Mouse (Mus musculus) adrenal gland, postnatal 25 days (tissue): Measurements from ENCODE around the gene Faf2. TPM values are rescaled to one million over a fixed set of nuclear protein-coding genes. Genes with fewer than 3 reads are reported as not detected.

ENCODE experiments used
- DNase-seq: peaks from one replicate; pipeline ENCODE4 v3.0.0; 2021; ENCODE audit warnings: mixed read lengths
- long read RNA-seq: library from polyadenylated mRNA; stranded (forward); transcript quantifications from one replicate; pipeline ENCODE4 v2.0.0, GENCODE M21; 2021
- total RNA-seq: library from RNA; stranded (reverse); gene quantifications from 2 replicates; pipeline ENCODE4 v1.2.3, GENCODE M21; 2021

Gene Faf2
- 67.6 and 84.9 TPM in 2 replicates for total RNA-seq
- long read RNA-seq, full-length matches to known transcripts: 34 of 54 reads
- long read RNA-seq, partial matches to known transcripts: 6 of 54 reads
- long read RNA-seq, other reads (novel, unspliced or antisense): 14 of 54 reads

DNA sequence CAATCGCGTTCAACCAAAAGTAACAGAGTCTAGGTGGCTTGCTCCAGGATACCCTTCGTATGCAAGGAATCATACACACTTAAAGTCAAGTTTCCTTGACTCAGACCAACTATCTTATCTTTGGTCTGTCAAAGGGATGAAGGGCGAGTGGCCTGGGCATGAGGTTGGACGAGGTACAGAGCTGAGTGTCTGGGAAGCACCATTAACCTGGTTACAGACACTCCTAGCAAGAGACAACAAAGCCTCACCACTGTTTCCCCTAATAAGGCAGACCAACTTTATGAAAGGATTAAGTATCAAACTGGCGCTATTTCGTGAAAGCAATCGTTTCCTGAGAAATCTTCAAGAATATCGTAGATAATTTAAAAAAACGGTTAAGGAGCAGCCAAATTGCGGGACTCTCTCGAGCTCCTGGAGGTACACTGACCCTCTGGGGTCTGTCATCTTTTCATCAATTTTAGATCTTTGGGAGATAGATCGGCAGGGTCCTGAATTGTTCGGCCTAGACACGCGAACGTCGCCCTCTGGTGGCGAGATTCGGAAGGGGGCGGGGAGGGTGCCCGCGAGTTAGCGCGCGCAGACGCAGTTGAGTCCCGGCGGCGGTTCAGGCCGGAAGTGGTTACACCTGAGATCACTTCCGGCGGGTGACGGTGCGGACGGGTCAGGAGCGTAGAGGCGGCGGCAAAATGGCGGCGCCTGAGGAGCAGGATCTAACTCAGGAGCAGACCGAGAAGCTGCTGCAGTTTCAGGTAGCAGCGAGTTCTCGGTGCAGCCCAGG, at the start of gene Faf2:
Gene Faf2, plus strand, starts transcription at position 630 of the 778 bp plus-strand sequence.
- DNase-seq: peak; percentile 99

DNA sequence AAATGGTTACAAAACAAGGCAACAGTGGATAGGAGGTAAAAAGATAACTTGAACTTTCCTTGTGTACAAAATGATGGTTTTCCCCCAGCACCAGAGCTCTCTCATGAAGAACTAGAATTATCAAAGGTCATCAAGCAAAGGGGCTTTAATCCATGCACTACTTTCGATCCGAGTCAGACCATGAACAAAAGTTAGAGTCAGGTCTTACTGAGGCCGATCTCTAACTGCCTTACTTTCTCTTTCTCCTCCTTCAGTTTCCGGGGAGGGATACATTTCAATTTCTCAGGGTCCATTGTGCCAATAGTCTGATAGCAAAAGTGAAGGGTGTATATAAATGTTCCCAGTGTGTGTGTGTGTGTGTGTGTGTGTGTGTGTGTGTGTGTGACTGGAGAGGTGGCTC, 49.0 kb upstream of the Faf2 start:
- no peak for DNase-seq

GRCm38 (mm10) chr13:54574854-54575481, 46.6 kb upstream of the Faf2 start, which contains the start of gene Arl10:
TSS of gene Arl10 (plus strand) at chr13:54575015.
- DNase-seq: peak; percentile 82

DNA sequence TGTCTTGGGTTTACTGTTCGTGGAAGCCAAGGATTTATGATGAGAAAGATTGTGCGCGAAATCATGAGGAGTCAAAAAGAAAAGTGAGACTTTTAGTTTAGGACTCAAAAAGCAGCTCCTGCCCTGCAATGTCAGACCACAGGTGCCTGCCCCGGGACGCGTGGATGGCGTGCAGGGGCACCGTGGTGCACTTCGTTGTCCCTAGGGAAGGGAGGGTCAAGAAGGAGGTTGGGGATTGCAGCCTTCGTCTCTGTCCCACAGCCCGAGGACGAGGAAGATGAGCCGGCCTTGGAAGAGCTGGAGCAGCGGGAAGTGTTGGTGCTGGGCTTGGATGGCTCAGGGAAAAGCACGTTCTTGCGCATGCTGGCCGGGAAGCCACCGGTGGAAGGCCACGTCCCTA, 46.1 kb upstream of the Faf2 start:
- no peak for DNase-seq

DNA sequence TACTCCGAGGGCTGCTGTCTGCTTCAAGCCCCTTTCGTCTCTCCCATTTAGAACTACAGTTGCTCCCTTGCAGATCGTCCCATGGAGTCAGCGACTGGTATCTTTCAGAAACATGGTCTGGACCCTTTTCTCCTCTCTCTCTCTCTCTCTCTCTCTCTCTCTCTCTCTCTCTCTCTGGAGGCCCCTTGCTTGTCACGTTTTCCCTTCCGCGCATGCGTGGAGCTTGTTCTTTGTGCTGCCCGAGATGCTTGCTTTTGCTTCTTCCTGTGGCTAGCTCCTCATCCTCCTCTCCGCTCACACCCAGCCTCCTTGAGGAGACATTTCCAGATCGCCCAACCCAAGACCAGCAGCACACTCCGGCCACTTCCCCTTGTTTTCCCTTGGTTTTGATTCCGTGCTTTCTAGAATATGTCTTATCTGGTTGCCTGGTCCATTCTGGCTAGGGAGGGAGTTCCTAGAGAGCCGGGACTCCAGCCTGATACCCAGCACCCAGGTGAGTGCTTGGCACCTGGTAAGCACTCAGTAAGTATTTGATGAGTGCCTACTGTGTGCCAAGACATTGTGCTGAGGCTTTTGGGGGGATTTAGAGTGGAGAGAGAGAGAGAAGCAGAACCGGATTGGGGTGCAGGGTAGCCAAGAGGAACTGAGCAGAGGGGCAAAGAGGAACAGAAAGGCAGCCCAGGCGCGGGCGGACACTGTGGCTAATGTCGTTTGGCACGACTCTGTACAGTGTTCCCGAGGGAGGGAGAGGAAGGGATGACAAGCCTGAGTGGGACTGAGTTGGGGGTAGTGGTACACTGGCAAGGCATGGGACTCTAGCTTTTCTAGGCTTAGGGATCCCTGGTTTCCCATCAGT, 43.7 kb upstream of the Faf2 start:
- no peak for DNase-seq

GRCm38 (mm10) chr13:54581385-54581784, 40.2 kb upstream of the Faf2 start:
- no peak for DNase-seq

- peak; percentile 38 for DNase-seq
These were observed 39.5 kb upstream of the Faf2 start for GRCm38 (mm10) chr13:54582126-54582525.

DNA sequence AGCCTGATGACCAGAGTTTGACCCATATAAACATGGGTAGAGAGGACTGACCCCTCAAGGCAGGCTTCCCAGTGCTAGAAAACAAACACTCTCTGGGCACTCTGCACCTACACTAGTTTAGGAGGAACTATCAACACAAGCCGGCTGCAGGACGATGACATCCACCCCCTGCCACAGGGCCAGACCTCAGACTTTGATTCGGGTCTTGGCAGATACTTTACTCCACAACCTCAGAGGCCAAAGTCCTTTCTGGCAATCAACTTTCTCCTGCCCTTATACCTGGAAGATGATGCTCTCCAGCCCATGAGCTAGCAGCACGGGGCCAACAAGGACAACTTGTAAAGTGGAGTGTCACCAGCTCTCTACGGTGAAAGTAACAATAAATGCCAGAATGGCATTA, 38.7 kb upstream of the Faf2 start:
- DNase-seq: no peak

- no peak for DNase-seq
These were observed 35.8 kb upstream of the Faf2 start for GRCm38 (mm10) chr13:54585831-54586230.

- no peak for DNase-seq
These were observed 32.1 kb upstream of the Faf2 start for GRCm38 (mm10) chr13:54589414-54589995.

- DNase-seq: peak; percentile 93
These were observed 31.3 kb upstream of the Faf2 start, which contains the start of the genes Nop16 and Higd2a for GRCm38 (mm10) chr13:54589996-54590951. TSS of gene Nop16 (minus strand) at chr13:54590090. TSS of gene Higd2a (plus strand) at chr13:54590207.

- DNase-seq: no peak
These were observed 29.7 kb upstream of the Faf2 start for GRCm38 (mm10) chr13:54591776-54592356.

DNA sequence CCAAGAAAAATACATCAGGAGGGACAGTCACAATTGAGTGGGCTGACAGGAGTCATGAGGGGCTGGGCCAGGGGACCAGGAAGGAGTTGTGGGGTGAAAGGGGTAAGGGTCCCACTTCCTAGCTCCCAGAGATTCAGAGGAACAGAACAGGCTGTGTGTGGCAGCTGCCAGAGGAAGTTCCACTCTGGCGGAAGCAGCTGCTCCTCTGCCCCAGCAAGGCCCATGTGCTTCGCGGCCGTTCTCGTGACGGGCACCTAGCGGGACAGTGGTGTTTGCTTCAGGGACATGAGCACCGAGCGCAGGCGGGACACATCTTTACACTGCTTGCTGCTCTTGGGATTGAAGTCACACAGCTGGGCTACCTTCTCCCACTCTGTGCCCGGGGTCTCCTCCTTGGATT, 28.0 kb upstream of the Faf2 start:
- no peak for DNase-seq

GRCm38 (mm10) chr13:54596107-54596690, 25.4 kb upstream of the Faf2 start:
- DNase-seq: no peak

DNA sequence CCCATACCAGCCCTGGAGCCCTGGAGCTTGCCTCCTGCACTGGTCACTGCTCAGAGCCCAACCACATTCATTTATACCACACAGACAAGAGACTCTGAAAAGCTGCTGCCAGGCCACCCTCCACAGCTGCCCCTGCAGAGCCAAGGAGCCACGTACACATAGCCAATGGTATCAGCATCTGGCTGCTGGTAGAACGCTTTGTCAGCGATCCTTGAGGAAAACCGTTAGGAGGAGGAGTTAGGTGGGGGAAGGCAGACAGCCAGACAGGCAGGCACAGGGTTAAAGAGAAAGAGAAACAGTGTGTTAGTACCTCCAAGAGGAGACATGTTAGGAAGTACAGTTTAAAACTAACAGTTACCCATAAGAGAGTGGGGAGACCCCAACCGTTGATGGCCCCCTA, 24.7 kb upstream of the Faf2 start:
- no peak for DNase-seq

- DNase-seq: no peak
These were observed 22.9 kb upstream of the Faf2 start for GRCm38 (mm10) chr13:54598622-54599143.

- DNase-seq: no peak
These were observed 18.9 kb upstream of the Faf2 start for GRCm38 (mm10) chr13:54602639-54603111.

DNA sequence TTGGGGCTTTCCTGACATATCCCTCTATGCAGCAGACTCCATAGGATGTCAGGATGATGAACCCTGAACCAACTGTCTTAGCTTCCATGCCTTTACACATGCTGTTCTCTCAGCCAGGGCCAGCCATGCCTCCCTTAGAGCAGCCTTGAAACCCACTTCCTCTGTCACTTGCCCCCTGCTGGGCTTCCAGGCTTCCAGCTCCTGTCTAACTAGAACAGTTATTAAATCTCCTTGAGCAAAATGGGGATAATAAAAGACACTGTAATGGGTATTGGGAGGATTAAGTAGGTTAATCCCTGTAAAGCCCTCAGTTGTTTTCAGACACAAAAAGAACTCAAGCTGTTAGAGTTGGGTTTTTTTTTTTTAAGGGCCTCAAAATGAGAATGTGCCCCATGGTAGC, 18.1 kb upstream of the Faf2 start:
- DNase-seq: no peak

GRCm38 (mm10) chr13:54604221-54604620, 17.4 kb upstream of the Faf2 start:
- DNase-seq: no peak

DNA sequence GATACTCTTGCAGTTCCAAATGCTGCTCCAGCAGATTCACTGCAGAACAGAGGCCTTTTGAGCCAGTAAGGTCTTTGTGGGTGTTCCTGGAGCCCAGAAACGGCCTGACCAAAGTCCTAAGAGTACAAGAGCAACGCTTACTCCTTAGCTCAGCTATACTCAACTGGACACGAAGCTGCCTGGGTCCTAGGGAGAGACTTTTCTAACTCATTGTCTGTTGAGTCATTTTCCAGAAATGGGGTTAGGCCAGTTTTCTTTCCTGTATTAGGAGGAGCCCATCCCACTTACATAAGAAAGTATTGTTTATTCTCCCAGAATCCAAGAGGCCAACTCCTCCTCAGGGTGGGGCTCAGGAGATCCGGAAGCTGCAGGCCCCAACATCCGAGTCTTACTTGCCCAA, 16.2 kb upstream of the Faf2 start:
- no peak for DNase-seq
